Mouse (Mus musculus): ENCODE measurements at regions not wholly inside any gene's neighbourhood (a gene's known extent, or its start where the extent isn't known, plus 50 kb on each side); places are given as distances from the start of the nearest gene placed in this dataset.
"Not testable (repeated sequence)": the region's sequence is repeated elsewhere in the genome, so short reads cannot be mapped to it uniquely, and the experiment has no call there.

DNA sequence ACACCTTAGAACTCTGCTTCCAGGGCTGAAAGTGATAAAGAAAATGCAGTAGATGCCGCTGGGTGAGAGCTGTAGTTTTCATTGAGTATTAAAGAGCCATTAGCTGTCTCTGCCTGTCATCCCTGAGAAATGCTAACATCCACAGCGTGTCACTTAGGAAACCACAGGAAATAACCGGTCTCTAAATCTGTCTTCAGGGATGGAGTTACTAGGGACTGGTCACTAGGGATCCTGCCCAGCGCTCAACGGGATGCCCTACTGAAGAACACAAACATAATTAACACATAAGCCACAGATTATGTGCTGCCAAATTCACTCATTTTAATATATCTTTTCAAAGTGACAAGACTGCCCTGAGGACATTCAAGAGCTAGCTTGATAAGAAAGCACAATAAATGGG lies 329.3 kb upstream of the Cdh4 start:
- DNase-seq (ENCODE audit: low spot score): no peak

DNA sequence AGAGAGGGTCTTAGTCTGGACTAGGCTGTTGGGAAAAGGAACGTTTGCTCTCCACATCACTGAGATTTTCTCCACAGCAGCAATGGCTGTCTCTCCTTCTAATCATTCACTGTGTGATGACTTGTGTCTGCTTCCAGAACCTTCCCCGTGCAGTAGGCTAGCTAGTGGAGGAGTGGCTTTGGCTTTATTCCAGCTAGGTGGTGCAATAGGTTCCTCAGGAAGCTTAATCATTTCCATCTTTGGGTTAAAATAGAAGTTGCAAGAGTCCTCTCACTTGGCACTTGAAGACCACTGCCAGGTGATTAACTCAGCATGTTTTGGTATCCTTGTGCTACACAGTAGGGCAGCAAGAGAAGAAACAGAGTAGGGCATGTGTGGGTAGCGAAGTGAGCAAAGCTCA lies 314.2 kb upstream of the Cdh4 start:
- DNase-seq (ENCODE audit: low spot score): no peak

GRCm38 (mm10) chr2:179128432-179128831 lies 313.8 kb upstream of the Cdh4 start:
- no peak for DNase-seq (ENCODE audit: low spot score)

- DNase-seq (ENCODE audit: low spot score): no peak
These were observed 311.2 kb upstream of the Cdh4 start for GRCm38 (mm10) chr2:179131004-179131403.

GRCm38 (mm10) chr2:179142313-179142712 lies 299.9 kb upstream of the Cdh4 start:
- DNase-seq (ENCODE audit: low spot score): no peak

DNA sequence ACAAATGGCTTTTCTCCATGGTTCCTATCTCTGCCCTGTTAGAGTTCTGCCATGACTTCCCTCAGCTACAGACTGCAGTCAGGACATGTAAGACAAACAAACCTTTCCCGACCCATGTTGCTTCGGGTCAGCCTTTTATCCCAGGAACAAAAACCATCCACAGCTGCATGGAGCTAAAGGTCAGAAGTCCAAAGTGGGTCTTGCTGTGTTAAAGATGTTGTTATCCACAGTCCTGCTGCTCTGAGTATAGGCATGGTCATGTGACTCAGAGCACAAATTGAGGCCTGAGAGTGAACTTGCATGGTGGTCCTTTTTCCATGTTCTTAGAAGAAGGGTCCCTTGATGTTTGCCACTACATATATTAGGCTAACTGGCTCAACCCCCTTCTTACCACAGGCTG lies 296.5 kb upstream of the Cdh4 start:
- no peak for DNase-seq (ENCODE audit: low spot score)

DNA sequence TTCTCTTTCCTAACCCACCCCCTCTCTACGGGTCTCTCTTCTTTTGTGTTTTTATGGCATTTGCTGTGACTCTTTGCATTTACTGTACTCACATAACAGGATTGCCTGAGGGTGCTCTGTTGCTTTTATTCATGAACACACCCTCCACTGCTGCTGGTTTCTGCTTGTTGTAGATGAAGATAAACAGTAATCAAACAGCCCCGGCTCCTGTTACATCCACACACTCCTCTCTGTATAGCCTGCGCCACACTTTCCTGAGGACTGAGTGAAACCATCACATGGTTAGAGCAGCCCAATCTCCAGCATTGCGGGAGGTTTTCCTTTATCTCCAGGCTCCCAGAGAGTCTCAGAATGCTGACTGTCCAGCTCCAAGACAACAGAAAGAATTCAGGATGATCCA lies 296.0 kb upstream of the Cdh4 start:
- no peak for DNase-seq (ENCODE audit: low spot score)

DNA sequence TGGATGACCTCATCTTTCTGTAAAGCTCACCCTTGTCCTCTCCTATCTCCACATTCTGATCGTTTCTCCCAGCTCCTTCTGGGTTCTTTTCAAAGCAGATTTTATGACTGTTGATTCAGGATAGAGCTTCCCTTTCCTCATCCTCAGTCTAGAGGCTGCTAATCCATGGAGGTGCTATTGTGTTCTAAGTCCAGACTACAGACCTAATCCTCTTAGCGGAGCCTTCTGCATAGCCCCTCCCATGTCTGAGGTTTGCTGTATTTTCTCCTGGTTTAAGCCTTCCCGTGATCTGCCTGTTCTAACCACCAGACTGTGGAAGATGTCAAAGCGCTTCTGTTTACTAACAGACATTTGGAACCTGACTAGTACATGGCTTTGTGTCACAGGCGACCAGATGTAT lies 294.0 kb upstream of the Cdh4 start:
- DNase-seq (ENCODE audit: low spot score): no peak

DNA sequence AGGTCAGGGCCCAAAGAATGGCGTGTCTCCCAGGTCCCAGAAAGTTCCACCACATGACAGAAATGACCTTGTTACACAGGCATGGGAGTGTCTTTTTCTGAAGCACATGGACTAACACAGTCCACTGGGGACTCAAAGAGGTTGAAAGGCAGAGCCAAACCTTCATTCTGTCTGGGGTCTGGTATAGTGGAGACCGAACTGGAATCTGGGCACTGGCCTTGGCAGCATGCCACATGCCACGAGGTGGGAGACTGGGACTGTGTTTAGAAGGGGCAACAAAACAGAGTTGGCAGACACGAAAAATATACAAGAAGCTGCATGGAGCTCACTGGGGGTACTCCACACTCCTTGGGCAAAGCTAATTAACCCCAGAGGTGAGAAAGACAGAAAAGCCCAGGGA lies 293.6 kb upstream of the Cdh4 start:
- DNase-seq (ENCODE audit: low spot score): no peak

DNA sequence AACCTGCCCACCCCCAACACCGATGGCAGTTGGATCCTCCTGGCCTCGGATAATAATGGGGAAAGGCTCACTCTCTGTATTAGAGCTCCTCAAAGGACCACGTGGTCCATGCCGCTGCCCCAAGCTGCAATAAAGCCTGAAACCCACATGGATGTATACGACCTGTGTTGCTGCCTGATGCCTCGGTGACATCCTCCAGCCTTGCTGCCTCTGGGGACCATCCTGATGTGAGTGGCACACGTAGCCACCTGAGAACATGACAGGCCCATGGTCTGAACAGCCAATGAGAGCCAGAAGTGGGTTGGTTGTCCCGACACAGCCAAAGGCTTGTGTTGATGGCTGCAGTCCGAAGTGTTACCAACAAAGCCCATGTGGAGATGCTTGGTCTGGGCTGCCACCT lies 283.4 kb upstream of the Cdh4 start:
- no peak for DNase-seq (ENCODE audit: low spot score)

GRCm38 (mm10) chr2:179163116-179163515 lies 279.1 kb upstream of the Cdh4 start:
- no peak for DNase-seq (ENCODE audit: low spot score)

GRCm38 (mm10) chr2:179170157-179170556 lies 272.1 kb upstream of the Cdh4 start:
- no peak for DNase-seq (ENCODE audit: low spot score)

GRCm38 (mm10) chr2:179170608-179171007 lies 271.6 kb upstream of the Cdh4 start:
- DNase-seq (ENCODE audit: low spot score): no peak

- not testable (repeated sequence) for DNase-seq (ENCODE audit: low spot score)
These were observed 265.2 kb upstream of the Cdh4 start for GRCm38 (mm10) chr2:179176835-179177530.

GRCm38 (mm10) chr2:179181366-179181765 lies 260.9 kb upstream of the Cdh4 start:
- no peak for DNase-seq (ENCODE audit: low spot score)

- DNase-seq (ENCODE audit: low spot score): no peak
These were observed 260.1 kb upstream of the Cdh4 start for GRCm38 (mm10) chr2:179182123-179182522.

GRCm38 (mm10) chr2:179192906-179193496 lies 249.2 kb upstream of the Cdh4 start:
- no peak for DNase-seq (ENCODE audit: low spot score)

DNA sequence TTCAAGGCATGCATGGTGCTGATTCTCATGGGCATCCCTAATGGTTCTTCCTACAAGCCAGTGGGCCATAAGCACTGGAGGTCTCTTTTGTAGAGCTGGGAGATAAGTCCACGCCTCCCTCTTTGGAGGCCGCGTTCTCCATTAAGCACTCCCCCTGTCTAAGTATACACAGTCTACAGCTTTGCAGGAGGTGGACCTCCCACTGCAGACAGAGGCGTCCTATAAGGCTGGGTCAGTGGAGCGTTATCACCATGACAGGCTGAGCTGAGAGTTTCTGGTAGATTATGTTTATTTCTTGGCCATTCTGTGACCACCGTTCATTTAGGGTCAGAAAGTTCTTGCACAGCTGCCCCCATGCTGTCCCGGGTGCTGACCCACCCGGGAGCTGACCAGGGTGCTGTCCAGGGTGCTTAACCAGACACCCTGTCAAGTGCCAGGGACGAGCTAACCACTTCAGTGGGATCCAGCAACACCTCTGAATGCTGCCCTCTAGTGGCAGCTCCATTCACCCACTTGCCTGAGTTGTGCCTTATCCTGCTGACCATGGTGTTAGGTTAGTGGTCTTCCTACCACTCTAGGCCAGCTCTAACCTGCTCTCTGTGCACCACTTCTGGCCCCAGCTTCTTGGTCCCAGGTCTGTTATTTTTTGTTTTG lies 248.6 kb upstream of the Cdh4 start:
- DNase-seq (ENCODE audit: low spot score): peak; percentile 36

GRCm38 (mm10) chr2:179197471-179197870 lies 244.8 kb upstream of the Cdh4 start:
- DNase-seq (ENCODE audit: low spot score): no peak

- DNase-seq (ENCODE audit: low spot score): no peak
These were observed 241.7 kb upstream of the Cdh4 start for GRCm38 (mm10) chr2:179200495-179200894.

GRCm38 (mm10) chr2:179210164-179210805 lies 231.9 kb upstream of the Cdh4 start:
- no peak for DNase-seq (ENCODE audit: low spot score)

DNA sequence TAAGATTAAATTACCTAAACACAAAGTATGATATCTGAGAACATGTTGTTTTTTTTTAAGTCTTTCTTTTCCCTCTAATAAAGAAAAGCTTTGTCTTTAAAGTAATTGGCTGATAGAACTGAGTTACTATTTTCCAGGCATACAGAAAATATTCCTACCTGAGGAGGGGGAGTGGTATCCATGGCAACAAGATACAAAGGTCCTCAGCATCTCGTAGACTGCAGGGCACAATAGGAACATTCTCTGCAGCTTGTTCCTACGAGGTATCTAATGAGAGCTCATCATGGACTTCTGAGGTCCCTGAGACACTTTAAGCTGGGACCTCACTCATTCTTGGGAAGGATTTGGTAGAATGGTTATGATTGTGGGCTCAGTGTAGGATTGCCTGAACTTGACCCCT lies 225.5 kb upstream of the Cdh4 start:
- no peak for DNase-seq (ENCODE audit: low spot score)

GRCm38 (mm10) chr2:179228096-179228495 lies 214.1 kb upstream of the Cdh4 start:
- no peak for DNase-seq (ENCODE audit: low spot score)

All from urinary bladder, adult 2 months (tissue).